Mouse (Mus musculus) urinary bladder, adult 2 months (tissue): ENCODE data around the gene Ifi27l2a. TPM values are rescaled to one million over a fixed set of nuclear protein-coding genes. Genes with fewer than 3 reads are reported as not detected.

Experiments
- DNase-seq: peaks from one replicate; pipeline ENCODE4 v3.0.0; 2022; ENCODE audit warnings: low spot score
- polyA plus RNA-seq: library from polyadenylated mRNA; depleted of rRNA; stranded (reverse); fragments of >200 nt; gene quantifications from 2 replicates; pipeline ENCODE4 v1.2.3, GENCODE M21; 2012; rRNA removed

The Ifi27l2a gene
- polyA plus RNA-seq, 1 experiment: 461 TPM

- DNase-seq: peak; percentile 79
Measured at GRCm38 (mm10) chr12:103425729-103426470, 17.6 kb downstream of the Ifi27l2a start, which contains the start of gene Ddx24. Gene Ddx24, minus strand, starts transcription at chr12:103425830.

DNA sequence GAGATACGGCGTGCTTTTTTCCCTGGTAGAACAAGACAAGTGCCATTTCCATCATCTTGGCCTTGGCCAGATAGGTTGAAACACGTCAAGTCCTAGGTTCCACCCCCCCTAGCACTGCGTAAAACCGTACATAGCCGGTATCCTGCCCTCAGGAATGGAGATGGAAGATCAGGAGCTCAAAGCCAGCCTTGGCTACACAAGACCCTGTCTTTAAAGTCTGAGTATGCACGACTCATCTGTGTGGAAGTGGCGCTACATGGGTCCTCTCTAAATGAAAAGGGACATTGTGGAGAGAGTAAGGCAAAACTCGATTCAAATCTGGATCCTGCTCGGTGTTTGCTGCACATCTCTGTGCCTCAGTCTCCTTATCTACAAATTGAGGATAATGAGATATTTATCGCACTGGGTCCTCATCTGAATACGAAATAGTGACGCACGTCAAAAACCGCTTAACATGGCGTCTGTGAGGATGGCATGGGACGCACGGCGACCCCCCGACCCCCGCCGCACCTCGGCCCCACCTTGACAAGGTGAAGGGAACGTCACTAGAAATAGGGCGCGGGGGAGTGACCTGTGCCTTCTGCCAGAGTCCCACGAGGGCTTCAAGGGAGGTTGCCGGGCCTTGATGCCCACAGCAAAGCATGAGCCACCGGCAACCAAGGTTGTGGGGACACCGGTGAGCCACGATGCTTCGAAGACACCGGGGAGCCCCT lies 18.3 kb downstream of the Ifi27l2a start:
- no peak for DNase-seq

DNA sequence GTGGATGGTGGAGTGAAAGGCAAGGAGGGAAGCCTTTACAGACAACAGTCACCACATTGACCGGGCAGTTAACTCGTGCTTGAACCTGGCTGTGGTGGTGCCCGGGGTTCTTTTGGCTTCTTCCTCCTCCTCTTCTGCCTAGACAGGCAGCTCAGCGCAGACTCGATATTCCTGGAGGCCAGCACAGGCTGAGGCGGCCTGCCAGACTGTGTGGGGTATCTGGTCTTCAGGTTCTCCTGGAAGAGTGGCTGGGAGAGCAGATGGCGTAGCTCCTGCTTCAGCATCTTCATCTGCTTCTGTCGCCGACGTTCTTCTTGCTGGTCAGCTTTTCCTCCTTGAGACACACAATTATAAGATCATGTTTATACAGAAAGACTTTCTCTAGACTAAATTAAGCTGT lies 35.3 kb downstream of the Ifi27l2a start:
- DNase-seq: no peak

DNA sequence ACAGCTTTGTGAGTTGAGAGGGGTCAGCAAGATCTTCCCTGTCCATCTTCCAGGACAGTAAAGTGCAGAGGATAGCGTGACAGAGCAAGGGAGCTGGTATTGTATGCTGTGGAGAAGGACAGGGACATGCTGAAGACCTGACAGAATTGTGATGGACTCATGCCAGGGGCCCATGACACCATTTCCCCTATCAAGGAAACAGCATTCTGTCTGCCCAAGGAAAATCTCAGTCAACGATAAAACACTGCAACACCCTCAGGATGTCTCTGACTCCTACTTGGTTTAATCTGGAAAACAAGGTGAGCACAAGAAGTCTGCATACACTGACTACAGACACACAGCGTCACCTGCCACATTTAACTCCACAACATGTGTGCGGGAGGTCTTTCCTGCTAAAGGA lies 35.8 kb downstream of the Ifi27l2a start, which contains the start of gene 9330161L09Rik:
Gene 9330161L09Rik (minus strand): TSS at position 101 of the 400 bp plus-strand sequence.
- no peak for DNase-seq

DNA sequence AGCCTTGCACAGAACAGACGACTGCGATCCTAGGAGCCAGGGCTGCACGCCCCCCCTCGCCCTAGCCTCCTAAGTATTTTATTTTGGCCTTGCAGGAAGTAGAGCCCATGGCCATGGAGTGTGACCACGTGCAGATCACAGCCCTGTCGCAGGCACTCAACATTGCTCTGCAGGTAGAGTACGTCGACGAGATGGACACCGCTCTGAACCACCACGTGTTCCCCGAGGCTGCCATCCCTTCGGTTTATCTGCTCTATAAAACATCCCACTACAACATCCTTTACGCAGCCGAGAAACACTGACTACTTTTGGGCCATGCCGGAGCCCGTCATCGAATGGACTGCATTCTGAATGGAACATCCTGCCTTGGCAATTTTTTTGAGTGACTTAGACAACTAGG lies 39.3 kb downstream of the Ifi27l2a start:
- no peak for DNase-seq

- no peak for DNase-seq
Measured at GRCm38 (mm10) chr12:103396751-103397150, 46.7 kb downstream of the Ifi27l2a start.

DNA sequence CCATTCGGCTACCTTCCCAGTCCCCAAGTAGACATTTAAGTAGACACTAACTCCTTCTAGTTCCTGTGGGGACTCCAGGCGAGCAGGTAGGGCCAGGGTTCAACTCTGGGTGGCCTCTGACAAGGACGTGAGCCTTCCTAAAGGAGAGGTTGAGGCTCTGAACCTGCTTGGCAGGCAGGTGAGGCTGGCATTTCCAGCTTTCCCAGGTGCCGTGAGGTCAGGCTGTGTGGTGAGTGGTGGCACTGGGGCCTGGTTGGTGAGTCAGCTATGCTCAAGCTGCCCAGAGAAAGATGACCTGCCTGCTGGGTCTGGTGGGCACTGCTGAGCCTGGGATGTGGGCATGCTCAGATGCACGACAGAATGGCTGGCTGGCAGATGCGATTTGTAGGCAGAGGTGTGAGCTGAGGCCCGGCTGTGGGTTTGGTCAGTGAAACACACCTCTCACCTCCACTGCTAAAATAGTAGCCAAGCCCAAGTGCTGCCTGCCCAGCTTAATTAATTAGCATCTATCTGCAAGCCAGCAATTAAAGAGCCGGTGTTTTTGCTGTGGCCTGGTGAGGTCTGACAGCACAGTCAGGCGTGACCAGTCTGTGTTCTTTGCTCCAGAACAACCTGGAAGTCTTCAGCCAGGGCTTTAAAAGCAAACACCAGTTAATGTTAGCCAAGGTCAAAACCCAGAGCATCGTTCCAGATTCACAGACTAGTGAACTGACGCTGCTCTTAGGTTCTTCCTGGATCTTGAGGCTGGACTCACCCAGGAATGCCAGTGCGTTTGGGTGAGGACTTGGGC lies 47.8 kb downstream of the Ifi27l2a start:
- peak; percentile 47 for DNase-seq

GRCm38 (mm10) chr12:103393528-103393927 lies 50.0 kb downstream of the Ifi27l2a start:
- no peak for DNase-seq

Other genes with a start within 250 kb of the Ifi27l2a start
- 7.5 and 8.4 TPM in 2 replicates for gene Prima1, start 201.5 kb downstream of the Ifi27l2a start, polyA plus RNA-seq
- gene Fam181a, start 132.7 kb downstream of the Ifi27l2a start, polyA plus RNA-seq: not detected in 2 replicates
- gene Asb2, start 87.7 kb downstream of the Ifi27l2a start, polyA plus RNA-seq: 46.8 and 55.6 TPM in 2 replicates
- gene Otub2, start 55.0 kb downstream of the Ifi27l2a start, polyA plus RNA-seq: 10.8 and 12.5 TPM in 2 replicates
- 0.49 and 0.59 TPM in 2 replicates for gene 9330161L09Rik, start 35.9 kb downstream of the Ifi27l2a start, polyA plus RNA-seq
- gene Ddx24, start 17.9 kb downstream of the Ifi27l2a start, polyA plus RNA-seq: 59.5 and 69.6 TPM in 2 replicates
- gene Ifi27, start 9.5 kb downstream of the Ifi27l2a start, polyA plus RNA-seq: 201 and 267 TPM in 2 replicates
- 0.57 and 0.78 TPM in 2 replicates for gene Ifi27l2b, start 13.5 kb upstream of the Ifi27l2a start, polyA plus RNA-seq
- 2.9 and 3.8 TPM in 2 replicates for gene Ppp4r4, start 88.6 kb upstream of the Ifi27l2a start, polyA plus RNA-seq
- gene Serpina10, start 187.8 kb upstream of the Ifi27l2a start, polyA plus RNA-seq: not detected in 2 replicates
- not detected in 2 replicates for gene Serpina6, start 213.5 kb upstream of the Ifi27l2a start, polyA plus RNA-seq
- not detected in 2 replicates for gene Serpina16, start 232.5 kb upstream of the Ifi27l2a start, polyA plus RNA-seq